Mouse (Mus musculus): ENCODE measurements at regions not wholly inside any gene's neighbourhood (a gene's known extent, or its start where the extent isn't known, plus 50 kb on each side); places are given as distances from the start of the nearest gene placed in this dataset.

GRCm38 (mm10) chr6:117032042-117032746, 136.1 kb upstream of the Cxcl12 start:
- no peak for DNase-seq

GRCm38 (mm10) chr6:117043744-117044143, 124.6 kb upstream of the Cxcl12 start:
- H3K27me3 ChIP-seq (ENCODE audit: control insufficient read depth, insufficient read depth, low read length): no peaks in the 10 kb centered on the region
- intact Hi-C loops (cut with DNase I): no loop called here
- whole genome bisulfite sequencing: 61% methylated on average over 2 of the region's 2 CpGs
- no peaks in the 10 kb centered on the region for H3K4me1 ChIP-seq (ENCODE audit: control insufficient read depth, insufficient read depth, low read length)
- no peak overlapping the region for H3K9ac ChIP-seq (ENCODE audit: low read depth, low read length)
- no peak overlapping the region for H3K4me3 ChIP-seq
- no peak for DNase-seq
- TF ChIP-seq CTCF (IDR thresholded peaks at IDR 0.05) (no peak), POLR2A (IDR thresholded peaks at IDR 0.05; ENCODE audit: insufficient read depth, low read depth, low read length) (no peak), EP300 (IDR thresholded peaks at IDR 0.05; ENCODE audit: insufficient read depth, low read depth, low read length) (no peak)
- no peaks in the 10 kb centered on the region for H3K79me2 ChIP-seq (replicated peaks; ENCODE audit: control insufficient read depth, insufficient read depth, low read length)
- H3K36me3 ChIP-seq (ENCODE audit: control insufficient read depth, insufficient read depth, low read length): no peaks in the 10 kb centered on the region
- H3K27ac ChIP-seq: no peak overlapping the region

More at GRCm38 (mm10) chr6:117032042-117032746, 136.1 kb upstream of the Cxcl12 start:
- intact Hi-C loops (cut with DNase I): no loop called here
- Histone ChIP-seq H3K4me3 (no peak overlapping the region), H3K27me3 (ENCODE audit: control insufficient read depth, insufficient read depth, low read length) (no peaks in the 10 kb centered on the region), H3K36me3 (ENCODE audit: control insufficient read depth, insufficient read depth, low read length) (no peaks in the 10 kb centered on the region), H3K27ac (no peak overlapping the region), H3K9ac (ENCODE audit: low read depth, low read length) (no peak overlapping the region), H3K79me2 (replicated peaks; ENCODE audit: control insufficient read depth, insufficient read depth, low read length) (no peaks in the 10 kb centered on the region), H3K4me1 (ENCODE audit: control insufficient read depth, insufficient read depth, low read length) (no peaks in the 10 kb centered on the region)
- TF ChIP-seq POLR2A (IDR thresholded peaks at IDR 0.05; ENCODE audit: insufficient read depth, low read depth, low read length) (no peak), CTCF (IDR thresholded peaks at IDR 0.05) (no peak), EP300 (IDR thresholded peaks at IDR 0.05; ENCODE audit: insufficient read depth, low read depth, low read length) (no peak)
- WGBS: 64% methylated on average over 8 of the region's 8 CpGs

DNA sequence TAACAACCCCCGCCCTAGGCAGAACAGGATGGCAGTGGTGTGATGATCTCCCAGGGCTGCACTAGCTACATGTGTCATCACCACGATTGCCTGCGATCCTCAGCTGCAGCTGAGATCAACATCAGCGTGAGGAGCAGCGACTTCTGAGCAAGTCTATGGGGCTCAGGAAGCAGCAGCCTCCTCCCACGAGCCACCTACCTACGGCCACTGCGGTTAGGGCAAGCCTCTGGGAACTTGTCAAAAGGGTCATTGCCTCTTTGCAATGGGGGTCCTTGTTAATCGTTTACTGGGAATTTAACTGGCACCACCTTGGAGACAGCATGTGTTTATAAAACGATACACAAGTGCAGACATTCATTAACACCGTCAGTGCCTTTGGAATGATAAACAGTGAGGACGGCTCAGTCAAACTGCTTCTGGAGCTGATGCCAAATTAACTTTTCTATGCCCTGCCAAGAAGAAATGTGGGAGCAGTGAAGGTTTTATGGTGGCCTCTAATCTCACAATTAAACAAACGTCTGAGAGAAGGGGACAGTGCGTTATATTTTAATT, 118.8 kb upstream of the Cxcl12 start:
- H3K4me1 ChIP-seq (ENCODE audit: control insufficient read depth, insufficient read depth, low read length): no peaks in the 10 kb centered on the region
- no peak overlapping the region for H3K4me3 ChIP-seq
- intact Hi-C loops (cut with DNase I): no loop called here
- TF ChIP-seq EP300 (IDR thresholded peaks at IDR 0.05; ENCODE audit: insufficient read depth, low read depth, low read length) (no peak), CTCF (IDR thresholded peaks at IDR 0.05) (no peak), POLR2A (IDR thresholded peaks at IDR 0.05; ENCODE audit: insufficient read depth, low read depth, low read length) (no peak)
- H3K27ac ChIP-seq: no peak overlapping the region
- H3K36me3 ChIP-seq (ENCODE audit: control insufficient read depth, insufficient read depth, low read length): no peaks in the 10 kb centered on the region
- DNase-seq: no peak
- H3K79me2 ChIP-seq (replicated peaks; ENCODE audit: control insufficient read depth, insufficient read depth, low read length): no peaks in the 10 kb centered on the region
- H3K27me3 ChIP-seq (ENCODE audit: control insufficient read depth, insufficient read depth, low read length): no peaks in the 10 kb centered on the region
- WGBS: 60% methylated on average over 14 of the region's 14 CpGs
- H3K9ac ChIP-seq (ENCODE audit: low read depth, low read length): no peak overlapping the region

DNA sequence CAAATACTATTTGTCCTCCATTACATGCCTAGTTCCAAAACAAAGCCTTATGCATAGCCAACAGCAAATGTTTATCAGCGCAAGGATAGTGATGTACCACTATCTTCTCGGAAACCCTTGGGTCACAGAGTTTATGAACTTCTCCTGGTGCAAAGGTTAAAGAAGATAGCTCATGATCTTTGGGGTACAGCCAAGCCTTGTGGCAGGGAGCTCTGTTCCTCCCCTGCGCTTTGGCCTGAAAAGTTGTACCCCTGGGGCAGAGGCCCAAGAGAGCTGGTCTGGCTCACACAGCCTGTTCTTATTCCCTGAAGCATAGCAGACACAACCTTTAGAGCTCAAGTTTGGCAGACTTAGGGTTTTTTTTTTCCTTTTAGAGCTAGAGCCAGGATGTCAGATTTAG, 107.6 kb upstream of the Cxcl12 start:
- DNase-seq: peak in 1 of 2 experiments; percentile 31
- Histone ChIP-seq H3K4me1 (ENCODE audit: control insufficient read depth, insufficient read depth, low read length) (no peaks in the 10 kb centered on the region), H3K36me3 (ENCODE audit: control insufficient read depth, insufficient read depth, low read length) (no peaks in the 10 kb centered on the region), H3K9ac (ENCODE audit: low read depth, low read length) (no peak overlapping the region), H3K4me3 (no peak overlapping the region), H3K79me2 (replicated peaks; ENCODE audit: control insufficient read depth, insufficient read depth, low read length) (no peaks in the 10 kb centered on the region), H3K27me3 (ENCODE audit: control insufficient read depth, insufficient read depth, low read length) (no peaks in the 10 kb centered on the region), H3K27ac (no peak overlapping the region)
- TF ChIP-seq POLR2A (IDR thresholded peaks at IDR 0.05; ENCODE audit: insufficient read depth, low read depth, low read length) (no peak), EP300 (IDR thresholded peaks at IDR 0.05; ENCODE audit: insufficient read depth, low read depth, low read length) (no peak), CTCF (IDR thresholded peaks at IDR 0.05) (no peak)
- intact Hi-C loops (cut with DNase I): no loop called here
- 73% methylated on average over 3 of the region's 3 CpGs for WGBS

DNA sequence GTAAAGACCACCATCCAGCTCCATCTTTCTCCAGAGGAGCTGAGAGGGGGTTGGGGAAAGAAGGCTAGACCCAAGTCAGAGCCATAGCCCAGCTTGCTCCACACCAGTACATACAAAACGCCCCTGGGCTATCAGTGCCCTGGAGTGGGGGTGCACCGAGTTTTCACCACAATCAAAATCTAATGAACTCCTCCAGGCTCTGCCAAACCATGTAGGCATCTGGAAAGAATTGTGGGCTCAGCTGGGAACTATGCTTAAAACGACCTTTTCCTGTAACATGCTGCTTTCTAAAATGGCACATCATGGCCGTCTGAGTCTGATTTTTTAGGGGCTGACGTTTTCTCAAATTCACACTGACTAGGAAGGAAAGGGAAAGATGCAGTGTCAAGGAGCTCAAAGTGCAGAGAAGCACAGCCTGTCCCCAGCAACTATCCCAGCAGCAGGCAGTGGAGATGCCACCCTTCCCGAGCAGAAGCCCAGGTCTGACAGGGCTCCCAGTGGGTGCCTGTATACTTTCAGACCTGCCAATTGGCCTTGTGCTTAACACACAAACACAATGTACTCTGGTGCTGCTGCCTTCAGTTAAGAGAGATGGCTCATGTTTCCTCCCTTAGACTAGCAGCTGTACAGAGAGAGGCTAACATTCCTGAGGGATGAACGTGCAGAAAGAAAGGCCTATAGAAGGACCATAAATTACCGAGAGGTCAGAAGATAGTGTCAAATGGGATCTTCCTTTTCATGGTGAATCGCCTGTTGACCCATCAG, 100.6 kb upstream of the Cxcl12 start:
- Histone ChIP-seq H3K36me3 (ENCODE audit: control insufficient read depth, insufficient read depth, low read length) (no peaks in the 10 kb centered on the region), H3K27ac (no peak overlapping the region), H3K27me3 (ENCODE audit: control insufficient read depth, insufficient read depth, low read length) (no peaks in the 10 kb centered on the region), H3K9ac (ENCODE audit: low read depth, low read length) (no peak overlapping the region), H3K4me1 (ENCODE audit: control insufficient read depth, insufficient read depth, low read length) (no peaks in the 10 kb centered on the region), H3K79me2 (replicated peaks; ENCODE audit: control insufficient read depth, insufficient read depth, low read length) (no peaks in the 10 kb centered on the region), H3K4me3 (no peak overlapping the region)
- TF ChIP-seq POLR2A (IDR thresholded peaks at IDR 0.05; ENCODE audit: insufficient read depth, low read depth, low read length): no peak
- TF ChIP-seq CTCF (IDR thresholded peaks at IDR 0.05): no peak
- TF ChIP-seq EP300 (IDR thresholded peaks at IDR 0.05; ENCODE audit: insufficient read depth, low read depth, low read length): no peak
- intact Hi-C loops (cut with DNase I): no loop called here
- no peak for DNase-seq
- WGBS: 56% methylated on average over 9 of the region's 9 CpGs

DNA sequence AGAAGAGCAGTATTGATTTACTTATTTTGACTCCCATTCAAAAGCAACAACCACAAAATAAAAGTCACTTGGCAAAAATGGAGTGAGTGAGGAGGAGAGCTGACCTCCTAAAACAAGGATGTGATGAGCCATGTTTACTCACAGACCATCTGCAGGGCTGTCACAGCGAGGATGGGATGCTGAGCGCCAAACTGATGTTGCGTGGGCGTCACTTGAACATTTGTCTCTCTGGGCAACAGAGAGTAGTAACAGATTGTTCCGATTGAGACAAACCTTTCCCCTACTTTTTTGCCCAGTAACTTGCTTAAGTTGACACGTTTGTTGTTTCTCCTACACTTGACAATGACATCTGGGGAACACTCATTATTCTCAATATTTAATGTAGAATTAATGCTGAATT, 97.0 kb upstream of the Cxcl12 start:
- no peak overlapping the region for H3K9ac ChIP-seq (ENCODE audit: low read depth, low read length)
- H3K4me1 ChIP-seq (ENCODE audit: control insufficient read depth, insufficient read depth, low read length): no peaks in the 10 kb centered on the region
- H3K4me3 ChIP-seq: no peak overlapping the region
- DNase-seq: peak in 1 of 2 experiments; percentile 22
- 54% methylated on average over 6 of the region's 6 CpGs for WGBS
- TF ChIP-seq EP300 (IDR thresholded peaks at IDR 0.05; ENCODE audit: insufficient read depth, low read depth, low read length) (no peak), CTCF (IDR thresholded peaks at IDR 0.05) (no peak), POLR2A (IDR thresholded peaks at IDR 0.05; ENCODE audit: insufficient read depth, low read depth, low read length) (no peak)
- H3K36me3 ChIP-seq (ENCODE audit: control insufficient read depth, insufficient read depth, low read length): no peaks in the 10 kb centered on the region
- H3K27ac ChIP-seq: no peak overlapping the region
- no peaks in the 10 kb centered on the region for H3K27me3 ChIP-seq (ENCODE audit: control insufficient read depth, insufficient read depth, low read length)
- H3K79me2 ChIP-seq (replicated peaks; ENCODE audit: control insufficient read depth, insufficient read depth, low read length): no peaks in the 10 kb centered on the region
- intact Hi-C loops (cut with DNase I): no loop called here

Data from heart, adult 2 months (tissue).